Mouse (Mus musculus): Measurements from ENCODE around the gene 1700008O03Rik. TPM values are rescaled to one million over a fixed set of nuclear protein-coding genes. Genes with fewer than 3 reads are reported as not detected.

The 1700008O03Rik gene
- polyA plus RNA-seq, 1 experiment from 2014 or later = 3.4 TPM

- H3K4me2 ChIP-seq = no peak overlapping the region
- 72% methylated on average over 5 of the region's 5 CpGs for WGBS
- H3K27me3 ChIP-seq (replicated peaks) = no peaks in the 10 kb centered on the region
- H3K9ac ChIP-seq (replicated peaks) = no peak overlapping the region
- H3K9me3 ChIP-seq (replicated peaks) = no peaks in the 10 kb centered on the region
- peaks cover 20% of the 10 kb centered on the region for H3K4me1 ChIP-seq
- H3K27ac ChIP-seq (replicated peaks) = no peak overlapping the region
- H3K36me3 ChIP-seq = peaks cover 43% of the 10 kb centered on the region
- no peak for ATAC-seq (ENCODE audit: low FRiP score)
- no peak overlapping the region for H3K4me3 ChIP-seq (replicated peaks)
Observed at GRCm38 (mm10) chr7:44341714-44342113, 43.9 kb downstream of the 1700008O03Rik start.

GRCm38 (mm10) chr7:44341119-44341518, 44.5 kb downstream of the 1700008O03Rik start:
- ATAC-seq (ENCODE audit: low FRiP score) = no peak
- no peaks in the 10 kb centered on the region for H3K9me3 ChIP-seq (replicated peaks)
- H3K27me3 ChIP-seq (replicated peaks) = no peaks in the 10 kb centered on the region; the same call in 1 of the 2 replicates
- H3K27ac ChIP-seq (replicated peaks) = no peak overlapping the region
- 90% methylated on average over 10 of the region's 10 CpGs for WGBS
- no peak overlapping the region for H3K4me3 ChIP-seq (replicated peaks)
- H3K9ac ChIP-seq (replicated peaks) = no peak overlapping the region
- H3K4me1 ChIP-seq = peaks cover 20% of the 10 kb centered on the region
- H3K4me2 ChIP-seq = no peak overlapping the region
- peaks cover 37% of the 10 kb centered on the region for H3K36me3 ChIP-seq

GRCm38 (mm10) chr7:44340226-44340625, 45.4 kb downstream of the 1700008O03Rik start:
- no peak for ATAC-seq (ENCODE audit: low FRiP score)
- Histone ChIP-seq H3K36me3 (peaks cover 28% of the 10 kb centered on the region), H3K4me3 (replicated peaks) (no peak overlapping the region), H3K4me2 (no peak overlapping the region), H3K27me3 (replicated peaks) (no peaks in the 10 kb centered on the region; the same call in 1 of the 2 replicates), H3K9me3 (replicated peaks) (no peaks in the 10 kb centered on the region), H3K27ac (replicated peaks) (no peak overlapping the region), H3K4me1 (peaks cover 22% of the 10 kb centered on the region), H3K9ac (replicated peaks) (no peak overlapping the region)
- 75% methylated on average over 6 of the region's 6 CpGs for WGBS

GRCm38 (mm10) chr7:44337121-44337849, 48.3 kb downstream of the 1700008O03Rik start:
- Histone ChIP-seq H3K36me3 (peaks cover 11% of the 10 kb centered on the region), H3K4me3 (replicated peaks) (peak overlapping the region; percentile 54), H3K4me2 (peak overlapping the region; percentile 83), H3K4me1 (peaks cover 27% of the 10 kb centered on the region), H3K9me3 (replicated peaks) (no peaks in the 10 kb centered on the region), H3K27ac (replicated peaks) (peak overlapping the region; percentile 91), H3K9ac (replicated peaks) (peak overlapping the region; percentile 74), H3K27me3 (replicated peaks) (no peaks in the 10 kb centered on the region; the same call in 1 of the 2 replicates)
- ATAC-seq (ENCODE audit: low FRiP score) = peak; percentile 9
- 2% methylated on average over 32 of the region's 32 CpGs for WGBS

GRCm38 (mm10) chr7:44336046-44337021, 49.3 kb downstream of the 1700008O03Rik start:
- peak overlapping the region; percentile 83 for H3K4me2 ChIP-seq
- no peaks in the 10 kb centered on the region for H3K9me3 ChIP-seq (replicated peaks)
- no peaks in the 10 kb centered on the region; the same call in 1 of the 2 replicates for H3K27me3 ChIP-seq (replicated peaks)
- H3K4me1 ChIP-seq = peaks cover 27% of the 10 kb centered on the region
- H3K9ac ChIP-seq (replicated peaks) = peak overlapping the region; percentile 74
- H3K36me3 ChIP-seq = peaks cover 13% of the 10 kb centered on the region
- H3K27ac ChIP-seq (replicated peaks) = peak overlapping the region; percentile 91
- H3K4me3 ChIP-seq (replicated peaks) = peak overlapping the region; percentile 54
- under 1% methylated on average over 42 of the region's 54 CpGs for WGBS
- peak; percentile 81 for ATAC-seq (ENCODE audit: low FRiP score)

GRCm38 (mm10) chr7:44335031-44335878, 50.4 kb downstream of the 1700008O03Rik start:
- WGBS = 3% methylated on average over 23 of the region's 40 CpGs
- Histone ChIP-seq H3K9me3 (replicated peaks) (no peaks in the 10 kb centered on the region), H3K27ac (replicated peaks) (peak overlapping the region; percentile 91), H3K4me2 (peak overlapping the region; percentile 83), H3K4me1 (peaks cover 27% of the 10 kb centered on the region), H3K9ac (replicated peaks) (peak overlapping the region; percentile 74), H3K36me3 (peaks cover 16% of the 10 kb centered on the region), H3K27me3 (replicated peaks) (no peaks in the 10 kb centered on the region; the same call in 1 of the 2 replicates), H3K4me3 (replicated peaks) (peak overlapping the region; percentile 54)
- ATAC-seq (ENCODE audit: low FRiP score) = peak; percentile 76

- Histone ChIP-seq H3K4me2 (no peak overlapping the region), H3K9me3 (replicated peaks) (no peaks in the 10 kb centered on the region), H3K4me3 (replicated peaks) (no peak overlapping the region), H3K27ac (replicated peaks) (no peak overlapping the region), H3K4me1 (peaks cover 25% of the 10 kb centered on the region), H3K9ac (replicated peaks) (no peak overlapping the region), H3K36me3 (peaks cover 27% of the 10 kb centered on the region), H3K27me3 (replicated peaks) (no peaks in the 10 kb centered on the region; the same call in 1 of the 2 replicates)
- WGBS = 69% methylated on average over 14 of the region's 14 CpGs
- ATAC-seq (ENCODE audit: low FRiP score) = no peak
Observed at GRCm38 (mm10) chr7:44334139-44334538, 51.5 kb downstream of the 1700008O03Rik start.

- no peak overlapping the region for H3K4me3 ChIP-seq (replicated peaks)
- H3K4me1 ChIP-seq = peaks cover 13% of the 10 kb centered on the region
- H3K4me2 ChIP-seq = no peak overlapping the region
- H3K36me3 ChIP-seq = peaks cover 37% of the 10 kb centered on the region
- no peaks in the 10 kb centered on the region; the same call in 1 of the 2 replicates for H3K27me3 ChIP-seq (replicated peaks)
- no peaks in the 10 kb centered on the region for H3K9me3 ChIP-seq (replicated peaks)
- no peak overlapping the region for H3K27ac ChIP-seq (replicated peaks)
- no peak for ATAC-seq (ENCODE audit: low FRiP score)
- no peak overlapping the region for H3K9ac ChIP-seq (replicated peaks)
- WGBS = 76% methylated on average over 3 of the region's 3 CpGs
Observed at GRCm38 (mm10) chr7:44332336-44332735, 53.3 kb downstream of the 1700008O03Rik start.

GRCm38 (mm10) chr7:44326614-44327013, 59.0 kb downstream of the 1700008O03Rik start:
- no peak for ATAC-seq (ENCODE audit: low FRiP score)

GRCm38 (mm10) chr7:44322290-44322689, 63.3 kb downstream of the 1700008O03Rik start:
- Histone ChIP-seq H3K36me3 (peaks cover 90% of the 10 kb centered on the region), H3K4me1 (no peaks in the 10 kb centered on the region), H3K9ac (replicated peaks) (no peak overlapping the region), H3K4me3 (replicated peaks) (no peak overlapping the region), H3K9me3 (replicated peaks) (no peaks in the 10 kb centered on the region), H3K4me2 (no peak overlapping the region), H3K27ac (replicated peaks) (no peak overlapping the region), H3K27me3 (replicated peaks) (no peaks in the 10 kb centered on the region; the same call in 1 of the 2 replicates)
- WGBS = 82% methylated on average over 1 of the region's 1 CpGs
- ATAC-seq (ENCODE audit: low FRiP score) = no peak

More at GRCm38 (mm10) chr7:44326614-44327013, 59.0 kb downstream of the 1700008O03Rik start:
- Histone ChIP-seq H3K4me3 (replicated peaks) (no peak overlapping the region), H3K9ac (replicated peaks) (no peak overlapping the region), H3K4me2 (no peak overlapping the region), H3K4me1 (no peaks in the 10 kb centered on the region), H3K27me3 (replicated peaks) (no peaks in the 10 kb centered on the region; the same call in 1 of the 2 replicates), H3K27ac (replicated peaks) (no peak overlapping the region), H3K36me3 (peaks cover 80% of the 10 kb centered on the region), H3K9me3 (replicated peaks) (no peaks in the 10 kb centered on the region)
- 56% methylated on average over 6 of the region's 6 CpGs for WGBS

GRCm38 (mm10) chr7:44320886-44321285, 64.7 kb downstream of the 1700008O03Rik start:
- peaks cover 90% of the 10 kb centered on the region for H3K36me3 ChIP-seq
- 62% methylated on average over 8 of the region's 8 CpGs for WGBS
- H3K9ac ChIP-seq (replicated peaks) = no peak overlapping the region
- no peak overlapping the region for H3K27ac ChIP-seq (replicated peaks)
- ATAC-seq (ENCODE audit: low FRiP score) = no peak
- H3K9me3 ChIP-seq (replicated peaks) = no peaks in the 10 kb centered on the region
- H3K4me2 ChIP-seq = no peak overlapping the region
- H3K4me3 ChIP-seq (replicated peaks) = no peak overlapping the region
- H3K4me1 ChIP-seq = no peaks in the 10 kb centered on the region
- H3K27me3 ChIP-seq (replicated peaks) = no peaks in the 10 kb centered on the region; the same call in 1 of the 2 replicates
